Mouse (Mus musculus) limb, embryonic 14.5 days (tissue): ENCODE results near the gene Ncdn. TPM values are rescaled to one million over a fixed set of nuclear protein-coding genes. Genes with fewer than 3 reads are reported as not detected.
A peak's percentile ranks its signal among the peaks of the same experiment; 100 is the strongest.

ENCODE experiments used
- ATAC-seq: fragments of 200-750 bp; cut with Nextera tagmentation; 2 replicates; pipeline ENCODE4 v1.8.0; 2017; ENCODE audit warnings: low read depth, moderate number of reproducible peaks, moderate TSS enrichment; ENCODE audit not compliant: low FRiP score
- DNase-seq: peaks from one replicate; pipeline ENCODE4 v3.0.0-alpha.2; 2015; ENCODE audit warnings: low spot score
- H3K27ac ChIP-seq: fragments of 300-500 bp; sonication (generic); replicated peaks from 2 replicates; pipeline ENCODE4 v1.5.1; 2014; ENCODE audit warnings: low read depth, mild to moderate bottlenecking, low read length, moderate library complexity, mixed read lengths
- H3K27me3 ChIP-seq: fragments of 300-500 bp; sonication (generic); 2 replicates; pipeline ENCODE4 v1.6.1; 2014; ENCODE audit warnings: low read length, mixed read lengths; ENCODE audit not compliant: control insufficient read depth, insufficient read depth
- H3K36me3 ChIP-seq: fragments of 300-500 bp; sonication (generic); 2 replicates; pipeline ENCODE4 v1.6.1; 2014; ENCODE audit warnings: mild to moderate bottlenecking, low read length, moderate library complexity, mixed read lengths; ENCODE audit not compliant: control insufficient read depth, insufficient read depth
- H3K4me1 ChIP-seq: fragments of 300-500 bp; sonication (generic); 2 replicates; pipeline ENCODE4 v1.6.1; 2014; ENCODE audit warnings: antibody characterized with exemption, low read length, mixed read lengths; ENCODE audit not compliant: control insufficient read depth, insufficient read depth
- H3K4me2 ChIP-seq: fragments of 300-500 bp; sonication (generic); replicated peaks from 2 replicates; pipeline ENCODE4 v1.6.1; 2014; ENCODE audit warnings: low read depth, mild to moderate bottlenecking, low read length, moderate library complexity; ENCODE audit not compliant: severe bottlenecking
- H3K4me3 ChIP-seq: fragments of 300-500 bp; sonication (generic); replicated peaks from 2 replicates; pipeline ENCODE4 v1.5.1; 2014; ENCODE audit warnings: low read length
- H3K9ac ChIP-seq: fragments of 300-500 bp; sonication (generic); 2 replicates; pipeline ENCODE4 v1.6.1; 2014; ENCODE audit warnings: mild to moderate bottlenecking, low read depth, low read length, moderate library complexity; ENCODE audit not compliant: severe bottlenecking
- H3K9me3 ChIP-seq: fragments of 300-500 bp; sonication (generic); 2 replicates; pipeline ENCODE4 v1.6.1; 2016; ENCODE audit warnings: low read length; ENCODE audit not compliant: control insufficient read depth
- POLR2A ChIP-seq: fragments of 200-500 bp; IDR thresholded peaks from 2 replicates; pipeline ENCODE4 v1.8.0; 2012; ENCODE audit warnings: inconsistent platforms, mild to moderate bottlenecking, moderate library complexity, borderline replicate concordance; ENCODE audit not compliant: insufficient read depth, insufficient read length; ENCODE audit errors: extremely low read depth
- WGBS: fragments of 180-500 bp; shearing (Covaris S2); extraction: QIAGEN DNeasy Blood & Tissue Kit; methylation state at CpG from one replicate; pipeline ENCODE4 v1.1.7; 2014; 5-methylcytosine and 5-hydroxymethylcytosine counted together
- polyA plus RNA-seq, 2 experiments: library from polyadenylated mRNA; depleted of rRNA in 1 of 2; stranded (reverse) in 1 of 2; unstranded in 1 of 2; fragments of >200 nt; fragmentation: Nextera tagmentation in 1 of 2; extraction: Ambion mirVana in 1 of 2; gene quantifications; 2 replicates each; pipeline versions ENCODE4 v1.2.1 to v1.2.3; 2012 to 2014

Ncdn gene
- polyA plus RNA-seq, 2 experiments = 29.1 to 39.0 TPM

DNA sequence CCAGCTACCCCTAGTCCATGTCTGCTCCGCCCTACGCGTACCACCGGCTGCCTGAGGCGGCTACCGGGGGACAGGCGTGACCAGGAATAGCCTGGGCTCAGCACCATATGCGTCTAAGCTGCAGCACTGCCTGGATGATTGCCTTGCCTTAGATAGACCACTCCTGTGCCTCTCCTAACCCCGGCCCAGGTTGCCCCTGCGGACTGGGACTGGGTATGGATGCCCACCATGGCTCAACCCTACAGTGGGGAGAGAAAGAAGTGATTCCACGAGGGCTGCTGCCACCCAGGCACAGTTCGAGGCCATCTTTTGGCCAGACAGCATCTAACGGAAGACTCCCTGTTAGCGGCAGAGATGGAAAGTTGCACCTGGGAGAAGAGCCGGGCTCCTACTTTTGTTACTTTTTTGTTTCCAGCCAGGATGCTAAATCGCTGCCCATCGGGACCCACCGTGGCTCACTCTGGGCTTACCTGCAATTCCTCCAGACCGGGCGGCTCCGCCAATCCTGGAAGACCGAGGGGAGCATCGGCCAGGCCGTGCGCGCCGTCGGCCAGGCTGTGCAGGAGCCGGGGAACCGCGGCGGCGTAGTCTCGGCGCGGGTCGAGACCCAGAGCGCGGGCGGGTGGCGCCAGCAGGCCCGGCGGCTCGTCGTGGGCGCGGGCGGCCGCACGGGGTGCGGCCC, 18.4 kb downstream of the Ncdn start:
- H3K9ac ChIP-seq = peak overlapping the region; percentile 34; the same call in 1 of the 2 replicates
- no peak overlapping the region for H3K27ac ChIP-seq
- 0 out of 2 replicates have a peak, but pooled peaks cover 3% of the 10 kb centered on the region for H3K4me1 ChIP-seq
- peak overlapping the region; percentile 28 for H3K4me3 ChIP-seq
- no peak for TF ChIP-seq POLR2A
- DNase-seq (no peak), ATAC-seq (no peak)
- H3K9me3 ChIP-seq = no peaks in the 10 kb centered on the region
- 4% methylated on average over 40 of the region's 51 CpGs for WGBS
- peaks cover 85% of the 10 kb centered on the region for H3K27me3 ChIP-seq
- H3K36me3 ChIP-seq = no peaks in the 10 kb centered on the region
- H3K4me2 ChIP-seq = peak overlapping the region; percentile 38

DNA sequence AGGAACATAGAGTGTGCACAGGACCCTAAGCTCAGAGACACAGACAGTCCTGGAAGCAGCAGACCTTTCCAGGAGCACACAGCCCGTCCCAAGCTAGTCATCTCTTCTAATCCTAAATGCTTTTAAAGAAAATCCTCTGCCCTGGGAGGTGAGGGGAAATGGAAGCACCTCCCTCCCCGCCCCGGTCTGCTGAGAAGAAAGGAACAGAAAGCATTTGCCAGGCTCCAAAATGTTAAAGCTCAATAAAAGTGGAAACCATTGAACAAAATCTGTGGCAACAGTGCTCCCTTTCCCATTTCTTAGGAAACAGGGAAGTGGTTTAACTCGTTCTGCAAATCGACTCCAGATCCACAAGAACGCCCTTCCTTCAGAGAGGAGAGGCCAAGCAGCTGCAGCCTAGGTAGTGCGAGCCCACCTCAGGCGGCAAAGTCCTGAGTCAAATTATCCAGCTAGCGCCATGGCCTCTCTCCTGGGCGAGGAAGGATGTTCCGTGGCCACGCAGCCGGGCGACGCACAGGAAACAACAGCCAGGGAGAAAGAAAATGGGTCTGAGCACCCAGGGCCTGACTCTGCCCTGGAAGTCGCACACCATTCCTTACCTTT, 19.1 kb downstream of the Ncdn start:
- DNase-seq (no peak), ATAC-seq (no peak)
- Histone ChIP-seq H3K4me1 (0 out of 2 replicates have a peak, but pooled peaks cover 3% of the 10 kb centered on the region), H3K4me3 (0 out of 2 replicates have a peak overlapping the region, but pooled peaks have one; percentile 28), H3K27me3 (peaks cover 87% of the 10 kb centered on the region), H3K9ac (no peak overlapping the region), H3K36me3 (no peaks in the 10 kb centered on the region), H3K4me2 (no peak overlapping the region), H3K27ac (no peak overlapping the region), H3K9me3 (no peaks in the 10 kb centered on the region)
- 2% methylated on average over 16 of the region's 16 CpGs for WGBS
- TF ChIP-seq POLR2A = no peak

- DNase-seq (no peak), ATAC-seq (no peak)
- Histone ChIP-seq H3K4me2 (no peak overlapping the region; the same call in 1 of the 2 replicates), H3K9ac (no peak overlapping the region), H3K36me3 (no peaks in the 10 kb centered on the region), H3K4me1 (0 out of 2 replicates have a peak, but pooled peaks cover 3% of the 10 kb centered on the region), H3K9me3 (no peaks in the 10 kb centered on the region), H3K4me3 (0 out of 2 replicates have a peak overlapping the region, but pooled peaks have one; percentile 1), H3K27ac (no peak overlapping the region), H3K27me3 (peaks cover 79% of the 10 kb centered on the region)
- 5% methylated on average over 26 of the region's 26 CpGs for whole genome bisulfite sequencing
- TF ChIP-seq POLR2A = no peak
Observed at GRCm38 (mm10) chr4:126732531-126733380, 20.5 kb downstream of the Ncdn start.

DNA sequence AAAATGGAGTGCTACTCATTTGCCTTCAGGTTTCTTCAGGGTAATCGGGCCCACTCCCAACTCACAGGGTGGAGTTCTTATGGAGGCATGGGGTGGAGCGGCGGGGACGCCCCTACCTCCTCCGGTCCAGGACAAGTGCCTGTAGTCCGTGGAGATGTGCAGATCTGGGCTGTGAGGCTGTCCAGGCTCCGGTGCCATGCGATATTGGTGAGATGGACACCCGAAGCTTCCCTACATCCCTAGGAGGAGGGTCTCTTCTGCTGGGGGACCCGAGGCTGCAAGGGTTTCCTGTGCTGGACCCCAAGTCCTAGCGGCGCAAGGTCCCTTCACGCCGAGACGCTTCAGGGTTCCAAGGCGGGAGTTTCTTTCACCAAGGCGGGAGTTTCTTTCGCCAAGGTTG, 21.1 kb downstream of the Ncdn start:
- H3K4me3 ChIP-seq = 0 out of 2 replicates have a peak overlapping the region, but pooled peaks have one; percentile 1
- WGBS = 2% methylated on average over 18 of the region's 18 CpGs
- DNase-seq = no peak

DNA sequence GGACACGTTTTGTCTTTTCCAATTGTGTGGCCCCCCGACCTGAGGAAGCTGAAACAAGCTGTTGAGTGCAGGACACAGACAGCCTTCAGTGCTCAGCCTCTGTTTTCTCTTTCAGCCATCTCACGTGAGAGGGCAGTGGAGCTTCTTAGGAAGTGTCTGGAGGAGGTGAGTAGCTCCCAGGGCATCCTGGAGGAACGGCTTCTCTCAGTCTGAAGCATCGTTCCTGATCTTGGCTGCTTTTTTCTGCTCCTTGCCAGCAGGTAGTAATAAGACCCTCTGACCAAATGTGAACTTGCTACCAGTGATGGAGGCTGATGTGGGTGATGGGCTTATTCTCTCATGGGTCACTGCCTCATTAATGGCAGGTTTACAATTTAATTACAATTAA, 45.8 kb downstream of the Ncdn start:
- no peak overlapping the region for H3K27ac ChIP-seq
- no peaks in the 10 kb centered on the region for H3K9me3 ChIP-seq
- DNase-seq (no peak), ATAC-seq (no peak)
- no peak overlapping the region for H3K4me2 ChIP-seq
- H3K9ac ChIP-seq = no peak overlapping the region
- WGBS = 80% methylated on average over 5 of the region's 5 CpGs
- peaks cover 79% of the 10 kb centered on the region for H3K36me3 ChIP-seq
- H3K4me3 ChIP-seq = no peak overlapping the region
- no peak for TF ChIP-seq POLR2A
- no peaks in the 10 kb centered on the region for H3K4me1 ChIP-seq
- no peaks in the 10 kb centered on the region for H3K27me3 ChIP-seq

More for the DNA sequence above, 21.1 kb downstream of the Ncdn start:
- Histone ChIP-seq H3K9ac (no peak overlapping the region), H3K27ac (no peak overlapping the region), H3K4me1 (0 out of 2 replicates have a peak, but pooled peaks cover 3% of the 10 kb centered on the region), H3K27me3 (peaks cover 72% of the 10 kb centered on the region), H3K36me3 (no peaks in the 10 kb centered on the region), H3K9me3 (no peaks in the 10 kb centered on the region), H3K4me2 (no peak overlapping the region; the same call in 1 of the 2 replicates)
- no peak for TF ChIP-seq POLR2A
- ATAC-seq = no peak
